Mouse (Mus musculus): ENCODE measurements around the gene 0610037L13Rik. TPM values are rescaled to one million over a fixed set of nuclear protein-coding genes. Genes with fewer than 3 reads are reported as not detected.

0610037L13Rik gene
- polyA plus RNA-seq, 1 experiment from 2014 or later, result 106 TPM

DNA sequence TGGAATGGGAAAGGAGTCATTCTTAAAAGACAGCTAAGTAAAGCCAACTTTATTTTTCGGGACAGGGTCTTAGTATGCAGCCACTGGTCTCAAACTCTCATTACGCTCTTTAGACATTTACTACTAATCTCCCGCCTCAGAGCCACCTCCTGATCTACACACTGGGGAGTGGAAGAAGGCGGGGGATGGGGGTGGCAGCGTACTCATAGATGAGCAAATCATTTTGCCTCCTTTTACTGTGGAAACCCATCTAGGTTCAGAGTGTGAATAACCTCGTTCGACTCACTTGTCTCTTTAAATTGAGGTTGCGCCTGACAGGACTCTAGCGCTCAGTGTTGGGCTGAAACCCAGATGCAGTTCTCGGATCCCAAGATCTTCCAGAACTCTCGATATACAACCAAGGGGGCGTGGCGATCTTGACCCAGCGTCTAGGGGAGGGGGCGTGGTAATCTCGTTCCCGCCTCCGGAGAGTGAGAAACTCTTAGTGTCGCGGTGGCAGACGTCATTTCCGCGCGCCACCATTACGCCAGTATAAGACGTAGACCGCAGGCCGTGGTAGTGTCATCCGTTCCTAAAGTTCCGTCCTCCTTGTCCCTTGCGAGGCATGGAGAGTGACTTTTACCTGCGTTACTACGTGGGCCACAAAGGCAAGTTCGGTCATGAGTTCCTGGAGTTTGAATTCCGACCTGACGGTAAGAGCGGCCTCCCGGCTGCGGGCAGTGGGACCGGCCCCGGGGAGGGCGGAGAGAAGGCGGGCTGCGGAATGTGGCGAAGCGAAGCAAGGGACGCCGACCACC is 10.2 kb upstream of the 0610037L13Rik start, which contains the start of gene Magoh:
TSS of gene Magoh (plus strand) at position 502 of the 797 bp plus-strand sequence.
- Histone ChIP-seq H3K4me3 (replicated peaks) (peak within 1 kb of the TSS; percentile 82), H3K9ac (peak within 1 kb of the TSS; percentile 85), H3K27ac (peak within 1 kb of the TSS; percentile 68; the same call in 1 of the 2 replicates), H3K27me3 (replicated peaks) (no peaks in the 10 kb centered on the region), H3K4me2 (replicated peaks) (peak within 1 kb of the TSS; percentile 76), H3K36me3 (peaks cover 18% of the 10 kb centered on the region), H3K4me1 (replicated peaks) (peaks cover 6% of the 10 kb centered on the region; the same call in 1 of the 2 replicates), H3K9me3 (no peaks in the 10 kb centered on the region)
- 2% methylated on average over 48 of the region's 48 CpGs for WGBS
- peak; percentile 97 for ATAC-seq

DNA sequence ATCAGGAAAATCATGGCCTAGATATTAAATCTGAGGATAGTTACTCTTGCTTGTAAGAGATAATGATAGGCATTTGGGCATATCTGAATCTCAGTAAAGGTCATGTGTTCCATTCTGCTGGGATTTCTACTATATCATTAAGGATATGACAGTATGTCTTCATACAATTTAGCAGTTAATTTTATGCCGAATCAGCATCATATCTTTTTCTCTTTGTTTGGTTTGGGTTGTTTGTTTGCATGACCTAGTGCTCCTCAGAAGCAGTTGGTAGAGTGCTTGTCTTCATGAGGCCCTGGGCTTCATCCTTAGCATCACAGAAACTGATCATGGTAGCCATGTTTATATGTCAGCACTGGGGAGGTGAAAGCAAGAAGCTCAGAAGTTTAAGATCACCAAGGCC is 8.0 kb upstream of the 0610037L13Rik start:
- Histone ChIP-seq H3K9me3 (no peaks in the 10 kb centered on the region), H3K4me2 (replicated peaks) (no peak overlapping the region), H3K27me3 (replicated peaks) (no peaks in the 10 kb centered on the region), H3K36me3 (peaks cover 31% of the 10 kb centered on the region), H3K27ac (no peak overlapping the region), H3K4me3 (replicated peaks) (no peak overlapping the region), H3K4me1 (replicated peaks) (peaks cover 6% of the 10 kb centered on the region; the same call in 1 of the 2 replicates), H3K9ac (no peak overlapping the region)
- ATAC-seq, result no peak
- 88% methylated on average over 1 of the region's 1 CpGs for WGBS

DNA sequence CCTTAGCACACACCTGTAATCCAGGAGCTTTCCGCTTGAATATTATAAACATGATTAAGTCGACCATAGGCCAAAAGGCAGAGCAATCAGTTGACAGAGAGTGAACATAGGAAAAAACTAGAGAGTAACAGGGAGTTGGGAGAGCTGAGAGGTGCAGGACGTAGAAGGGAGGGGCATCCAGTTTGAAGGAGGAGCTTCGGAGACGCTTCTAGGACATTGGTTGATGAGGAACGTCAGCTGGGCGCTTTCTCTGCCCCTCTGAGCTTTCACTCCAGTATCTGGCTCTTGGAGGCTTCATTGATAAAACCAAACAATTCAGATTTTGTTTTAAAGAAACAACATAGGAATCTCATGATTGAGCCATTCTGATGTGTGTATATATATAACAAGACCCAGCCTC is 3.2 kb upstream of the 0610037L13Rik start:
- Histone ChIP-seq H3K4me2 (replicated peaks) (no peak overlapping the region), H3K4me1 (replicated peaks) (peaks cover 13% of the 10 kb centered on the region; the same call in 1 of the 2 replicates), H3K27ac (no peak overlapping the region), H3K36me3 (peaks cover 32% of the 10 kb centered on the region), H3K27me3 (replicated peaks) (no peaks in the 10 kb centered on the region), H3K9ac (no peak overlapping the region), H3K4me3 (replicated peaks) (no peak overlapping the region), H3K9me3 (no peaks in the 10 kb centered on the region)
- no peak for ATAC-seq
- 78% methylated on average over 7 of the region's 7 CpGs for WGBS

DNA sequence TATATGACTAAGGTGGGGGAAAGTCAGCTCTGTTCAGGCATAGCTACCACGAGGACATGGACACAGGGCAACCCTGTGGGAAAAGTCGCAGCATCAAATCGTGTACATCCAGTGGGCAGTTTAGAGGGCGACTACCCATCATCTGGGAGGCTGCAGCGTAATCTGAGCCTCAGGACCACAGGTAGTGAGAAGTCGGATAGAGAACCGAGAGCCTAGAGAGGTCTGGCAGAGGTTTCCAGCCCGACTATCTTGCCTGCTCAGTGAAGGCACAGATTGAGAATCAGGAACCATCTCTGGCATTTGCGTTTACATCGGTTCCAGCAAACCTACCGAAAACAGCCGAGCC is 255 bp upstream of the 0610037L13Rik start:
- H3K27me3 ChIP-seq (replicated peaks), result no peaks in the 10 kb centered on the region
- H3K4me1 ChIP-seq (replicated peaks), result peaks cover 13% of the 10 kb centered on the region; the same call in 1 of the 2 replicates
- H3K27ac ChIP-seq, result peak overlapping the region; percentile 92
- peak overlapping the region; percentile 63 for H3K9ac ChIP-seq
- no peaks in the 10 kb centered on the region for H3K9me3 ChIP-seq
- peak; percentile 49 for ATAC-seq
- peaks cover 27% of the 10 kb centered on the region for H3K36me3 ChIP-seq
- 1% methylated on average over 12 of the region's 12 CpGs for WGBS
- H3K4me3 ChIP-seq (replicated peaks), result peak overlapping the region; percentile 68
- peak overlapping the region; percentile 86 for H3K4me2 ChIP-seq (replicated peaks)

DNA sequence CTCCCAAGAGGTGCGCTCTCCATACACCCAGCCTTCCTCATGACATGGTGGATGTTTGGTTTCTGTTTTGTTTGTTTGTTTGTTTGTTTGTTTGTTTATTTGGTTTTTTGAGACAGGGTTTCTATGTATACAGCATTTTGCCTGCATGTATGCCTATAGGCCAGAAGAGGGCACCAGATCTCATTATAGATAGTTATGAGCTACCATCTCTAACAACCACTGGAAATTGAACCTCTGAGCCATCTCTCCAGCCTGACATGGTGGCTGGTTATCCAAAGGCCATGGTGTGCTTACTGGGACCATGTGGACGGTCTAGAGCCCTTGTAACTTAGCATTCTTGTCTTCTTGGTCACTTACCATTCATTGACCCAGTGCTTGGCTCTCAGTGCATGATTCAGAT is 3.0 kb downstream of the 0610037L13Rik start:
- Histone ChIP-seq H3K27me3 (replicated peaks) (no peaks in the 10 kb centered on the region), H3K36me3 (peaks cover 24% of the 10 kb centered on the region), H3K4me2 (replicated peaks) (no peak overlapping the region), H3K4me1 (replicated peaks) (peaks cover 13% of the 10 kb centered on the region; the same call in 1 of the 2 replicates), H3K9ac (no peak overlapping the region), H3K4me3 (replicated peaks) (no peak overlapping the region), H3K27ac (no peak overlapping the region), H3K9me3 (no peaks in the 10 kb centered on the region)
- 74% methylated on average over 2 of the region's 2 CpGs for WGBS
- ATAC-seq, result no peak

DNA sequence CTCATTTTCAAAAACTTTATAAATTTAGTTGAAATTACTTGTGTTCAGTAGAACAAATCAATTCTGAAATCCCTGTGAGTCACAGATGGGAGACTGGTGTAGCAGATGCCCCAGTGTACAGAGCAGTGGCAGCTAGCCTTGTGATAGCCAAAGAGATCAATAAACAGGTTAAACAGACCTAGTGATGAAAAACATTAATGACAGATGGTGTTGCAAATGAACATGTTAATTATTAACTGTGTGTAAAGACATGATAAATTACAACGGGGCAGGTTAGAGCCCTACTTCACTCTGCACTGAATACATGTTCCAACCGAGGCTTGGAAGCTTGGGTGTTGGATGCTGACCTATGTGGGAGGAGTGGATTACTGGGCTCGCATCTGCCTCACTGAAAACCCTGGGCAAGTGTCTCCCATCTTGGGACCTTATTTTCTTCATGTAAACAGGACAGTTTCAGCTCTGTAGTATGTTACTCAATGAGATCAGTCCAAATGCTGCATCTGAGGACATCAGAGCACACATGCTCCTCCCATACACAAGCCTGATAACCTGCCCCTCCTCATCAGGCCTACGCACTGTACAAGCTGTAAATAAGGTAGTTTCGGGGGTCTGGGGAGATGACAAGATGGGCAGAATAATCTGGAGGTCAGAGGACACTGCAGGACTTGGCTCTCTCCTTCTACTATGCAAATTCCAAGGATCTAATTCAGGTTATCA is 9.8 kb downstream of the 0610037L13Rik start:
- Histone ChIP-seq H3K4me1 (replicated peaks) (peaks cover 2% of the 10 kb centered on the region; the same call in 1 of the 2 replicates), H3K36me3 (peaks cover 19% of the 10 kb centered on the region), H3K9ac (no peak overlapping the region), H3K9me3 (no peaks in the 10 kb centered on the region), H3K27me3 (replicated peaks) (no peaks in the 10 kb centered on the region), H3K27ac (no peak overlapping the region; the same call in 1 of the 2 replicates), H3K4me2 (replicated peaks) (no peak overlapping the region), H3K4me3 (replicated peaks) (no peak overlapping the region)
- ATAC-seq, result peak; percentile 85
- 67% methylated on average over 5 of the region's 5 CpGs for WGBS

DNA sequence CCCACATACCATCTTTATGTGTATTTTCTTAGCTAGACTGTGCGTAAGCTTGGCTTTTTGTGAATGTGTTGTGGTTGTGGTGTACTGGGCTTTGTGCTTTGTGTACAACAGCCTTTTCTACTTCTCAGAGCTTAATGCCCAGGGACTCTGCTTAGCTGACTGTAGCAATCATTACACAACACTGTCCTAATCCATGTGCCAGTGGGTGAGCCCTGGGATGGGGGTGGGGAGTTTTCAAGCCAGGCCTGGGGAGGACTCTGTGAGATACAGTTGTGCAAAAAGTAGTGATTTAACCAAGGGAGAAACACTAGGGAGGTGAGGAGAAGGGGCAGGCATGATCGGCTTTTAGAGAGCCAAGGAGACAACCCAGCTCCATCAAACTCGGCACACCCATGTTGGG is 10.6 kb downstream of the 0610037L13Rik start:
- Histone ChIP-seq H3K36me3 (peaks cover 24% of the 10 kb centered on the region), H3K27me3 (replicated peaks) (no peaks in the 10 kb centered on the region), H3K4me2 (replicated peaks) (no peak overlapping the region), H3K9me3 (no peaks in the 10 kb centered on the region), H3K4me1 (replicated peaks) (peaks cover 2% of the 10 kb centered on the region; the same call in 1 of the 2 replicates), H3K27ac (peak overlapping the region; percentile 29; the same call in 1 of the 2 replicates), H3K9ac (no peak overlapping the region), H3K4me3 (replicated peaks) (no peak overlapping the region)
- 94% methylated on average over 3 of the region's 3 CpGs for WGBS
- no peak for ATAC-seq

DNA sequence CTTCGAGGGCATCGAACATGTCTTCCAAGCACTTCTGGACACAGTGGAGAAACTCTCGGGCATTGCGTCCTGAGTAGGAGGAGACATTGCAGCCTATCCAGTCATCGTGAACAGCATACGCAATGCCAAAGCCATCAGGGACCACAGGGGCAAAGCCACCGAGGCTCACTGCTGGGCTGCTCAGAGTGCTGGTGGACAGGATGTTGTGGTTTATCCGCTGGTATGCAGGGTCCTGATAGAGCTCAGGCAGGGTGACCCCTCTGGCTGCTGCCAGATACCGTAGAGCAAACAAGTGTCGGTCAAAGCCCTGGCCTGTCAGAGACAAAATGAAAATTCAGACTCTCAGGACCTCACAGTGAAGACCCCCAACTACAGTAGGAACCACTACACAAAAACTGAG is 14.6 kb downstream of the 0610037L13Rik start:
- Histone ChIP-seq H3K27me3 (replicated peaks) (no peaks in the 10 kb centered on the region), H3K4me1 (replicated peaks) (peaks cover 2% of the 10 kb centered on the region; the same call in 1 of the 2 replicates), H3K9me3 (no peaks in the 10 kb centered on the region), H3K36me3 (peaks cover 35% of the 10 kb centered on the region), H3K4me2 (replicated peaks) (no peak overlapping the region), H3K4me3 (replicated peaks) (no peak overlapping the region), H3K9ac (no peak overlapping the region), H3K27ac (no peak overlapping the region)
- WGBS, result 92% methylated on average over 10 of the region's 10 CpGs
- ATAC-seq, result no peak

DNA sequence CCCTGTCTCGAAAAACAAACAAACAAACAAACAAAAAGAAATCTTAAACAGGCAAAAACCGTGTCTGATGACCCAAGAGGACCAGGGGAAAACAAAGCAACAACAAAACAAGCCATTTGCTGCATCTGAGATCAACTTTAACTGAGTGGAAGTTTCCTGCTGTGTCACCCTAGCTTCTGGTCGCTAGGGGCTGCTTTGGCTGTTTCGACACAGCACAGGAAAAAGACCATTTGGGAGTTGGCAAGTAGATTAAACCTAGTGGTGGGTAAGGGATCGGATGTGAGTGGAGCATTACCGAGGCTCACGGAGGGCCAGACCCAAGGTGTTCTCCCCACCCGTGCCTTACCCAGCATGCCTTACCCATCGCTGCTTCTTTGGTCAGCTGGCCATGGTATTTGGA is 16.9 kb downstream of the 0610037L13Rik start:
- H3K9me3 ChIP-seq, result no peaks in the 10 kb centered on the region
- WGBS, result 90% methylated on average over 9 of the region's 9 CpGs
- no peak overlapping the region for H3K27ac ChIP-seq
- H3K4me3 ChIP-seq (replicated peaks), result no peak overlapping the region
- no peak for ATAC-seq
- H3K4me2 ChIP-seq (replicated peaks), result no peak overlapping the region
- no peaks in the 10 kb centered on the region for H3K4me1 ChIP-seq (replicated peaks)
- H3K36me3 ChIP-seq, result peaks cover 42% of the 10 kb centered on the region
- H3K27me3 ChIP-seq (replicated peaks), result no peaks in the 10 kb centered on the region
- no peak overlapping the region for H3K9ac ChIP-seq

DNA sequence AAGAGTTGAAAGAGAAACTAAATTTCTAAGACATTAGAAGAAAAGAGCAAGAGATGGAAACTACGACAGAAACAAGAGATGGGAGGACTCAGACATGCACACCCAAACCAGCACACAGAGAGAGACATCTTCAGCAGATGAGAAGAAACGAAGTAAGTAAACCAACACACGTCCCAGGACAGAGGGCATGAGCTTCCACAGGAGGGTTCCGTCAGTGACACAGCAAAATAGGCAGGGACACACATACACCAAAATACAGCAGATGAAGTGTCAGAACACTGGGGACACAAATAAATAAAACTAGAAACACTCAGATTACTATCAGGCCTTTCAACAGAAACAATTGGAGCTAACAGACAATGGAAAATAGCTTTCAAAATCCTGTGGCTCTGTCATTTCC is 20.4 kb downstream of the 0610037L13Rik start:
- Histone ChIP-seq H3K4me3 (replicated peaks) (no peak overlapping the region), H3K4me1 (replicated peaks) (no peaks in the 10 kb centered on the region), H3K9ac (no peak overlapping the region), H3K36me3 (peaks cover 53% of the 10 kb centered on the region), H3K4me2 (replicated peaks) (no peak overlapping the region), H3K27ac (no peak overlapping the region), H3K9me3 (no peaks in the 10 kb centered on the region), H3K27me3 (replicated peaks) (no peaks in the 10 kb centered on the region)
- ATAC-seq, result no peak
- WGBS, result 86% methylated on average over 4 of the region's 4 CpGs

DNA sequence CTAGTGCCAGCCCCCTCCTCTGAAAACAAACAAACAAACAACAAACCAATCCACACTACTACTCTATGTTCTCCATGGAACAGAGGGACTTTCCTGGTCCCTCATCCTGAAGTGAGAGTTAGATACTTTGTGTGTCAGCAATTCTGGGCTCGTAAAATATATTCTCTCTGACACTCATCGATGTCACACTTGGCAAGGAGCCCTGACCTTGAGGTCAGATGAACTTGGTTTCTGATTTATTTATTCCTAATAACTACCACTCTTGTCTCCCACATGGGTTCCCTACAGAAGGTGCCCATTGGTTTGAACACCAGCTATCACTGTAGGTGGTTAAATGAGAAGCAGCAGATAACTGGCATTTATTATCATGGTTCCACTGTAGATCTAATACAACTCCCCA is 30.7 kb downstream of the 0610037L13Rik start:
- no peak for ATAC-seq
- H3K27me3 ChIP-seq (replicated peaks), result no peaks in the 10 kb centered on the region
- H3K4me2 ChIP-seq (replicated peaks), result no peak overlapping the region
- no peaks in the 10 kb centered on the region for H3K9me3 ChIP-seq
- peaks cover 18% of the 10 kb centered on the region for H3K4me1 ChIP-seq (replicated peaks)
- no peaks in the 10 kb centered on the region for H3K36me3 ChIP-seq
- 0 out of 2 replicates have a peak overlapping the region, but pooled peaks have one; percentile 37 for H3K27ac ChIP-seq
- WGBS, result 81% methylated on average over 2 of the region's 2 CpGs
- no peak overlapping the region for H3K4me3 ChIP-seq (replicated peaks)
- H3K9ac ChIP-seq, result no peak overlapping the region

DNA sequence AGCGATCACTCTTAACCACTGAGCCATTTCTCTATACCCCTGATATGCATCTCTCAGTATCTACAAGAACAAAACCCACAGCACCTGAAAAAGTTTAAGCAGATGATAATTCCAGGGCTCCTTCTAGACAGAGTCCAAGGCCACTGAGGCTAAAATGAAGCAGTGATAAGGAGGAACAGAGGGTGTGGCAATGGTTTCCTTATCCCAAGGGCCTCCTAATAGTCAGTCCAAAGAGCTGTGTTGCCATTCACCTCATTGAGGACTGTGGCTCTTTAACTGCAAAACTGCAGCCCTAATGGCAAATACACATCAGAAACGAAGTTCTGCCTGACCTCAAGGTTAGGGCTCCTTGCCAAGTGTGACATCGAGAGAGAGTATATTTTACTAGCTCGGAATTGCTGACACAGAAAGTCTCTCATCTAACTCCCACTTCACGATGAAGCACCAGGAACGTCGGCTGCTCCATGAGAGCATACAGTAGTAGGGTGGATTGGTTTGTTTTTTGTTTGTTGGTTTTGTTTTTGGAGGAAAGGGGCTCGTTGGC is 31.6 kb downstream of the 0610037L13Rik start:
- H3K36me3 ChIP-seq, result no peaks in the 10 kb centered on the region
- H3K27me3 ChIP-seq (replicated peaks), result no peaks in the 10 kb centered on the region
- peak overlapping the region; percentile 64 for H3K4me2 ChIP-seq (replicated peaks)
- peak; percentile 55 for ATAC-seq
- H3K9ac ChIP-seq, result no peak overlapping the region
- 47% methylated on average over 8 of the region's 8 CpGs for WGBS
- no peaks in the 10 kb centered on the region for H3K9me3 ChIP-seq
- no peak overlapping the region for H3K4me3 ChIP-seq (replicated peaks)
- peaks cover 18% of the 10 kb centered on the region for H3K4me1 ChIP-seq (replicated peaks)
- H3K27ac ChIP-seq, result peak overlapping the region; percentile 59
